8 mouse cellular contexts compared by ENCODE assay signal in the genomic region with DNA sequence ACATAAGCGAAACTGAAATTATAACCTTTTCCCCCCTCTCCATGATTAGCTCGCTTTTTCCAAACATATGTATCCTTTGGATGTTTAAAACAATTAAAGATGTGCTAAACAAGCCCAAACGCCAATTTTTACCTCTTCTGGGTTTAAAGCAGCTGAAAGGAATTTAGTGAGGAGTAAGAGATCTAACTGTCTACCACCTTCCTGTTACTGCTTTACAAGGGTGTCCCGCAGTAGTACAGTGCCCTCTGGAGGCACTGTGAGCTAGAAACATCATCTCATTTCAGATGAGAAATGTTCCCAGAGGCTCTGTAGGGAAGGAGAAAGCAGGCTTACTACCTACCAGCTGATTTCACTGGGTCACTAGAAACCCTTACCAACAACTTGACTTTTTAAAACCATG.
DNase-seq lines count a peak whose midpoint lies in the region; ATAC-seq and TF ChIP-seq lines count a peak whose summit lies in the region.

No protein-coding gene starts in this region.

- no peaks in the 10 kb centered on the region for H3K27me3 ChIP-seq in midbrain, embryonic 14.5 days (ENCODE audit: control insufficient read depth, insufficient read depth, low read length)
- no peaks in the 10 kb centered on the region for H3K27me3 ChIP-seq in midbrain, embryonic 10.5 days (ENCODE audit: low read depth, poor library complexity, severe bottlenecking)
- no peaks in the 10 kb centered on the region for H3K27me3 ChIP-seq in embryonic facial prominence, embryonic 10.5 days (replicated peaks; ENCODE audit: low read depth, poor library complexity, severe bottlenecking)
- H3K27me3 ChIP-seq in intestine, postnatal 0 days (replicated peaks; ENCODE audit: control insufficient read depth, insufficient read depth, low read length), result no peaks in the 10 kb centered on the region
- no peaks in the 10 kb centered on the region for H3K27me3 ChIP-seq in limb, embryonic 11.5 days (ENCODE audit: control insufficient read depth, insufficient read depth, low read length)
- H3K27me3 ChIP-seq in neural tube, embryonic 15.5 days (replicated peaks), result no peaks in the 10 kb centered on the region

- no peak overlapping the region for H3K9ac ChIP-seq in midbrain, embryonic 14.5 days (replicated peaks; ENCODE audit: low read length)
- no peak overlapping the region for H3K9ac ChIP-seq in intestine, postnatal 0 days (ENCODE audit: low read depth, low read length)
- no peak overlapping the region for H3K9ac ChIP-seq in limb, embryonic 11.5 days (ENCODE audit: low read length)
- no peak overlapping the region for H3K9ac ChIP-seq in neural tube, embryonic 15.5 days (replicated peaks)

- peak; percentile 88 for TF ChIP-seq CTCF in intestine, postnatal 0 days (IDR thresholded peaks at IDR 0.05; ENCODE audit: low read depth)

- H3K4me2 ChIP-seq in midbrain, embryonic 14.5 days (ENCODE audit: low read length), result no peak overlapping the region
- H3K4me2 ChIP-seq in intestine, postnatal 0 days (replicated peaks; ENCODE audit: low read depth), result no peak overlapping the region
- no peak overlapping the region for H3K4me2 ChIP-seq in limb, embryonic 11.5 days (ENCODE audit: low read depth, severe bottlenecking)
- H3K4me2 ChIP-seq in neural tube, embryonic 15.5 days, result no peak overlapping the region

- no peak overlapping the region for H3K27ac ChIP-seq in midbrain, embryonic 14.5 days (replicated peaks; ENCODE audit: low read depth, low read length)
- H3K27ac ChIP-seq in midbrain, embryonic 10.5 days (replicated peaks), result no peak overlapping the region
- no peak overlapping the region for H3K27ac ChIP-seq in embryonic facial prominence, embryonic 10.5 days (replicated peaks)
- H3K27ac ChIP-seq in intestine, postnatal 0 days (ENCODE audit: low read depth, low read length), result no peak overlapping the region
- H3K27ac ChIP-seq in limb, embryonic 11.5 days (replicated peaks; ENCODE audit: low read depth, low read length), result no peak overlapping the region
- no peak overlapping the region for H3K27ac ChIP-seq in neural tube, embryonic 15.5 days (replicated peaks)

- DNase-seq in midbrain, embryonic 14.5 days, result peak; percentile 78
- DNase-seq in midbrain, embryonic 10.5 days (ENCODE audit: low spot score), result no peak
- peak; percentile 74 for DNase-seq in NIH3T3 (ENCODE audit: low read depth)
- DNase-seq in embryonic facial prominence, embryonic 10.5 days (ENCODE audit: low spot score), result peak; percentile 24
- DNase-seq in limb, embryonic 11.5 days (ENCODE audit: low spot score), result peak; percentile 51
- no peak for DNase-seq in cerebellum, adult 11-12 months

- 64% methylated on average over 4 of the region's 4 CpGs for WGBS in midbrain, embryonic 14.5 days
- 60% methylated on average over 4 of the region's 4 CpGs for WGBS in midbrain, embryonic 10.5 days
- 56% methylated on average over 4 of the region's 4 CpGs for WGBS in embryonic facial prominence, embryonic 10.5 days
- WGBS in intestine, postnatal 0 days, result 49% methylated on average over 4 of the region's 4 CpGs
- 56% methylated on average over 4 of the region's 4 CpGs for WGBS in limb, embryonic 11.5 days
- WGBS in neural tube, embryonic 15.5 days, result 62% methylated on average over 4 of the region's 4 CpGs

- no peaks in the 10 kb centered on the region for H3K4me1 ChIP-seq in midbrain, embryonic 14.5 days (ENCODE audit: control insufficient read depth, insufficient read depth, low read length)
- no peaks in the 10 kb centered on the region for H3K4me1 ChIP-seq in midbrain, embryonic 10.5 days
- no peaks in the 10 kb centered on the region for H3K4me1 ChIP-seq in embryonic facial prominence, embryonic 10.5 days
- no peaks in the 10 kb centered on the region for H3K4me1 ChIP-seq in intestine, postnatal 0 days (replicated peaks; ENCODE audit: control insufficient read depth, insufficient read depth, low read length)
- H3K4me1 ChIP-seq in limb, embryonic 11.5 days (ENCODE audit: control insufficient read depth, insufficient read depth, low read length), result no peaks in the 10 kb centered on the region
- H3K4me1 ChIP-seq in neural tube, embryonic 15.5 days, result no peaks in the 10 kb centered on the region

- no peak for ATAC-seq in midbrain, embryonic 14.5 days (ENCODE audit: low FRiP score, low TSS enrichment)
- ATAC-seq in intestine, postnatal 0 days, result no peak
- no peak for ATAC-seq in limb, embryonic 11.5 days (ENCODE audit: insufficient number of reproducible peaks, low FRiP score, low TSS enrichment, low read depth)
- ATAC-seq in neural tube, embryonic 15.5 days (ENCODE audit: low FRiP score), result peak; percentile 83

- no peaks in the 10 kb centered on the region for H3K9me3 ChIP-seq in midbrain, embryonic 14.5 days (ENCODE audit: control insufficient read depth, low read length)
- no peaks in the 10 kb centered on the region for H3K9me3 ChIP-seq in midbrain, embryonic 10.5 days (replicated peaks)
- H3K9me3 ChIP-seq in embryonic facial prominence, embryonic 10.5 days, result no peaks in the 10 kb centered on the region
- H3K9me3 ChIP-seq in intestine, postnatal 0 days (ENCODE audit: control insufficient read depth), result no peaks in the 10 kb centered on the region
- no peaks in the 10 kb centered on the region for H3K9me3 ChIP-seq in limb, embryonic 11.5 days (ENCODE audit: control insufficient read depth, low read length)
- no peaks in the 10 kb centered on the region for H3K9me3 ChIP-seq in neural tube, embryonic 15.5 days (replicated peaks)

- peaks cover 6% of the 10 kb centered on the region; the same call in 1 of the 2 replicates for H3K36me3 ChIP-seq in midbrain, embryonic 14.5 days (ENCODE audit: control insufficient read depth, insufficient read depth, low read length)
- H3K36me3 ChIP-seq in midbrain, embryonic 10.5 days, result no peaks in the 10 kb centered on the region
- H3K36me3 ChIP-seq in embryonic facial prominence, embryonic 10.5 days (replicated peaks), result peaks cover under 1% of the 10 kb centered on the region; the same call in 1 of the 2 replicates
- H3K36me3 ChIP-seq in intestine, postnatal 0 days (ENCODE audit: control insufficient read depth, insufficient read depth), result no peaks in the 10 kb centered on the region
- H3K36me3 ChIP-seq in limb, embryonic 11.5 days (ENCODE audit: control insufficient read depth, insufficient read depth, low read length), result no peaks in the 10 kb centered on the region
- H3K36me3 ChIP-seq in neural tube, embryonic 15.5 days, result peaks cover 7% of the 10 kb centered on the region; the same call in 1 of the 2 replicates

- H3K4me3 ChIP-seq in midbrain, embryonic 14.5 days (replicated peaks; ENCODE audit: low read depth, low read length), result no peak overlapping the region
- no peak overlapping the region for H3K4me3 ChIP-seq in midbrain, embryonic 10.5 days
- H3K4me3 ChIP-seq in embryonic facial prominence, embryonic 10.5 days, result no peak overlapping the region
- no peak overlapping the region for H3K4me3 ChIP-seq in intestine, postnatal 0 days (ENCODE audit: low read depth, low read length)
- H3K4me3 ChIP-seq in limb, embryonic 11.5 days (ENCODE audit: low read depth, low read length), result no peak overlapping the region
- H3K4me3 ChIP-seq in neural tube, embryonic 15.5 days (replicated peaks), result no peak overlapping the region

Comparison
In these comparisons a context has a peak if more than half of its experiments do, and no peak if none do; other contexts are left out.
1. DNase-seq: peak in midbrain, embryonic 14.5 days (single experiment), NIH3T3 (single experiment), embryonic facial prominence, embryonic 10.5 days (single experiment) and limb, embryonic 11.5 days (single experiment); none in midbrain, embryonic 10.5 days (single experiment) and cerebellum, adult 11-12 months (single experiment).